Mouse (Mus musculus): ENCODE results near the gene Lzts3. TPM values are rescaled to one million over a fixed set of nuclear protein-coding genes. Genes with fewer than 3 reads are reported as not detected.

Gene Lzts3
- polyA plus RNA-seq, 1 experiment from 2014 or later, result 5.4 TPM

Other genes starting within 250 kb of the Lzts3 start
- 91.6 and 100 TPM in 2 replicates for gene Cpxm1, start 245.2 kb downstream of the Lzts3 start, polyA plus RNA-seq (2016; fragmentation: Nextera tagmentation; extraction: Ambion mirVana)
- gene Gm28372, start 237.6 kb downstream of the Lzts3 start, polyA plus RNA-seq (2016; fragmentation: Nextera tagmentation; extraction: Ambion mirVana), result 0.11 and 0.18 TPM in 2 replicates
- gene 1700020A23Rik, start 237.5 kb downstream of the Lzts3 start, polyA plus RNA-seq (2016; fragmentation: Nextera tagmentation; extraction: Ambion mirVana), result not detected in 2 replicates
- not detected in 2 replicates for gene Tmem239, start 236.3 kb downstream of the Lzts3 start, polyA plus RNA-seq (2016; fragmentation: Nextera tagmentation; extraction: Ambion mirVana)
- gene Vps16, start 218.5 kb downstream of the Lzts3 start, polyA plus RNA-seq (2016; fragmentation: Nextera tagmentation; extraction: Ambion mirVana), result 121 and 133 TPM in 2 replicates
- gene Pced1a, start 218.1 kb downstream of the Lzts3 start, polyA plus RNA-seq (2016; fragmentation: Nextera tagmentation; extraction: Ambion mirVana), result 13.4 and 14.6 TPM in 2 replicates
- gene Ptpra, start 192.5 kb downstream of the Lzts3 start, polyA plus RNA-seq (2016; fragmentation: Nextera tagmentation; extraction: Ambion mirVana), result 108 and 115 TPM in 2 replicates
- gene Mrps26, start 79.1 kb downstream of the Lzts3 start, polyA plus RNA-seq (2016; fragmentation: Nextera tagmentation; extraction: Ambion mirVana), result 79.0 and 80.7 TPM in 2 replicates
- gene Oxt, start 66.6 kb downstream of the Lzts3 start, polyA plus RNA-seq (2016; fragmentation: Nextera tagmentation; extraction: Ambion mirVana), result not detected in 2 replicates
- not detected in 2 replicates for gene Avp, start 60.2 kb downstream of the Lzts3 start, polyA plus RNA-seq (2016; fragmentation: Nextera tagmentation; extraction: Ambion mirVana)
- 18.7 and 20.3 TPM in 2 replicates for gene Fastkd5, start 12.8 kb downstream of the Lzts3 start, polyA plus RNA-seq (2016; fragmentation: Nextera tagmentation; extraction: Ambion mirVana)
- 15.6 and 16.0 TPM in 2 replicates for gene Ubox5, start 12.8 kb downstream of the Lzts3 start, polyA plus RNA-seq (2016; fragmentation: Nextera tagmentation; extraction: Ambion mirVana)
- gene Ddrgk1, start 21.9 kb upstream of the Lzts3 start, polyA plus RNA-seq (2016; fragmentation: Nextera tagmentation; extraction: Ambion mirVana), result 49.4 and 54.5 TPM in 2 replicates
- 142 and 148 TPM in 2 replicates for gene Itpa, start 24.8 kb upstream of the Lzts3 start, polyA plus RNA-seq (2016; fragmentation: Nextera tagmentation; extraction: Ambion mirVana)
- gene Slc4a11, start 54.7 kb upstream of the Lzts3 start, polyA plus RNA-seq (2016; fragmentation: Nextera tagmentation; extraction: Ambion mirVana), result 1.1 and 1.4 TPM in 2 replicates